Mouse (Mus musculus) adipose tissue, adult 10 weeks (tissue): Measurements from ENCODE around the gene Cd99l2. TPM values are rescaled to one million over a fixed set of nuclear protein-coding genes. Genes with fewer than 3 reads are reported as not detected.

ENCODE experiments used
- polyA plus RNA-seq: library from polyadenylated mRNA; stranded (reverse); fragments of 350-450 nt; fragmentation: Illumina TruSeq; extraction: RNeasy Lipid Tissue Mini Kit (QIAGEN cat#74804); gene quantifications from one replicate; pipeline ENCODE4 v1.2.3, GENCODE M21; 2014; ENCODE audit warnings: low read depth, low replicate concordance

The Cd99l2 gene
- 39.0 TPM for polyA plus RNA-seq

DNA sequence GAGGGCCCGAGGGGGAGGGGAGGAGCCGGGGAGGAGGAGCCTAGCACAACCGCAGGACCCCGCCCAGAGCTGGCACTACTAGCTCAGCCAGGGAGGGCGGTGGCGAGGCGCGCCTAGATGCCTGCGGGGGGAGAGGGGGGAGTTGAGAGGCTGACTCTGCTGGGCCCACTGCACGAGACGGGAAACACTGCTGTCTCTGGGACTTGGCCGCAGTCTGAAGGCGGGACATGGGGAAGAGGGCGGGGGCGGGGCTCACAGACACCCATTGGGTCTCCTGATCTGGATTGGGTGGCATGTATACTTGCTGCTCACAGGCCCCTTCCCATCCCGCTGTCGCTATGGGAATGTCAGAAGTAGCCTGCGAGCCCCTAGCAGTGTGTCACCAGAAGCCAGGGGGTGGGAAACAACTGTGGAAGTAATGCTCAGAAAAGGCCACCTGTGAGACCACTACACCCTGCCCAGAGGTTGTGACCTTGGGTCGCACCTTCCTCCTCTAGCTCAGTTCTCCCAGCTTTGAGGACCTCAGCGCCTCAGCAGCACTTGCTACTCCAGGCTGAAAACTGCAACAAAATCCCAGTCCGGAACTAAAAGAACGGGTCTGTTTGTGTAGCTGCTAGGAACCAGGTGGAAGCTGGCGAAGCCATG lies at the start of gene Cd99l2:
TSS of gene Cd99l2 (minus strand) at position 216 of the 645 bp plus-strand sequence.

Other genes with a start within 250 kb of the Cd99l2 start
- gene Mtmr1, start 128.1 kb downstream of the Cd99l2 start, polyA plus RNA-seq, result 19.0 TPM
- 167 TPM for gene Hmgb3, start 63.1 kb upstream of the Cd99l2 start, polyA plus RNA-seq
- gene Gpr50, start 170.8 kb upstream of the Cd99l2 start, polyA plus RNA-seq, result 1.1 TPM